Mouse (Mus musculus) midbrain, postnatal 0 days (tissue): ENCODE results near the gene Fyn. TPM values are rescaled to one million over a fixed set of nuclear protein-coding genes. Genes with fewer than 3 reads are reported as not detected.

Source experiments
- ATAC-seq: fragments of 200-750 bp; cut with Nextera tagmentation; 2 replicates; pipeline ENCODE4 v1.8.0; 2017; ENCODE audit warnings: moderate number of reproducible peaks, mild to moderate bottlenecking, moderate TSS enrichment, moderate library complexity; ENCODE audit not compliant: low FRiP score
- DNase-seq: peaks from one replicate; pipeline ENCODE4 v3.0.0-alpha.2; 2015; ENCODE audit warnings: low spot score
- H3K27ac ChIP-seq: fragments of 300-500 bp; sonication (generic); 2 replicates; pipeline ENCODE4 v1.5.1; 2014; ENCODE audit warnings: low read depth, mild to moderate bottlenecking, low read length, mixed read lengths
- H3K27me3 ChIP-seq: fragments of 300-500 bp; sonication (generic); 2 replicates; pipeline ENCODE4 v1.6.1; 2014; ENCODE audit warnings: low read length, control low read depth, mixed read lengths; ENCODE audit not compliant: insufficient read depth
- H3K36me3 ChIP-seq: fragments of 300-500 bp; sonication (generic); 2 replicates; pipeline ENCODE4 v1.6.1; 2014; ENCODE audit warnings: low read length, control low read depth, mixed read lengths; ENCODE audit not compliant: insufficient read depth
- H3K4me1 ChIP-seq: fragments of 300-500 bp; sonication (generic); 2 replicates; pipeline ENCODE4 v1.6.1; 2014; ENCODE audit warnings: mild to moderate bottlenecking, control low read depth, antibody characterized with exemption, low read length, mixed read lengths; ENCODE audit not compliant: insufficient read depth
- H3K4me2 ChIP-seq: fragments of 300-500 bp; sonication (generic); 2 replicates; pipeline ENCODE4 v1.6.1; 2014; ENCODE audit warnings: low read depth, mild to moderate bottlenecking, low read length, mixed read lengths; ENCODE audit not compliant: poor library complexity, severe bottlenecking
- H3K4me3 ChIP-seq: fragments of 300-500 bp; sonication (generic); 2 replicates; pipeline ENCODE4 v1.5.1; 2014; ENCODE audit warnings: low read depth, mild to moderate bottlenecking, low read length, moderate library complexity
- H3K9ac ChIP-seq: fragments of 300-500 bp; sonication (generic); replicated peaks from 2 replicates; pipeline ENCODE4 v1.6.1; 2014; ENCODE audit warnings: mild to moderate bottlenecking, low read length, moderate library complexity, mixed read lengths; ENCODE audit not compliant: poor library complexity, severe bottlenecking
- H3K9me3 ChIP-seq: fragments of 300-500 bp; sonication (generic); 2 replicates; pipeline ENCODE4 v1.6.1; 2016; ENCODE audit warnings: low read length, control low read depth
- CTCF ChIP-seq: IDR thresholded peaks from 2 replicates; pipeline ENCODE4 v1.5.1; 2016; ENCODE audit warnings: antibody characterized with exemption, mild to moderate bottlenecking
- WGBS: fragments of 180-500 bp; shearing (Covaris S2); extraction: QIAGEN DNeasy Blood & Tissue Kit; methylation state at CpG from one replicate; pipeline ENCODE4 v1.1.7; 2014; 5-methylcytosine and 5-hydroxymethylcytosine counted together
- polyA plus RNA-seq: library from polyadenylated mRNA; unstranded; fragments of >200 nt; fragmentation: Nextera tagmentation; extraction: Ambion mirVana; gene quantifications from 2 replicates; pipeline ENCODE4 v1.2.1, GENCODE M21; 2015
- total RNA-seq: library from RNA; depleted of rRNA; stranded (reverse); fragments of >200 nt; gene quantifications from 2 replicates; pipeline ENCODE4 v1.2.3, GENCODE M21; 2014

Gene Fyn
- total and polyA plus RNA-seq, 2 experiments from 2014 or later = 82.9 to 121 TPM

GRCm38 (mm10) chr10:39540012-39540647 lies 171.5 kb downstream of the Fyn start:
- WGBS = 28% methylated on average over 9 of the region's 9 CpGs
- no peak for TF ChIP-seq CTCF

GRCm38 (mm10) chr10:39540995-39541394 lies 172.3 kb downstream of the Fyn start:
- Histone ChIP-seq H3K4me1 (peaks cover 34% of the 10 kb centered on the region; the same call in 1 of the 2 replicates), H3K27me3 (no peaks in the 10 kb centered on the region), H3K9me3 (no peaks in the 10 kb centered on the region), H3K36me3 (peaks cover 8% of the 10 kb centered on the region; the same call in 1 of the 2 replicates), H3K4me2 (no peak overlapping the region), H3K4me3 (no peak overlapping the region), H3K27ac (peak overlapping the region; percentile 92), H3K9ac (0 out of 2 replicates have a peak overlapping the region, but pooled peaks have one; percentile 24)
- ATAC-seq = peak; percentile 81
- DNase-seq = peak; percentile 88
- TF ChIP-seq CTCF = no peak
- WGBS = 4% methylated on average over 7 of the region's 7 CpGs

More at GRCm38 (mm10) chr10:39540012-39540647, 171.5 kb downstream of the Fyn start:
- DNase-seq = no peak
- Histone ChIP-seq H3K4me3 (no peak overlapping the region), H3K4me1 (peaks cover 40% of the 10 kb centered on the region), H3K36me3 (peaks cover 8% of the 10 kb centered on the region; the same call in 1 of the 2 replicates), H3K4me2 (no peak overlapping the region), H3K27ac (peak overlapping the region; percentile 72), H3K27me3 (no peaks in the 10 kb centered on the region), H3K9me3 (no peaks in the 10 kb centered on the region), H3K9ac (no peak overlapping the region)
- no peak for ATAC-seq

- H3K36me3 ChIP-seq = peaks cover 7% of the 10 kb centered on the region; the same call in 1 of the 2 replicates
- H3K27me3 ChIP-seq = no peaks in the 10 kb centered on the region
- TF ChIP-seq CTCF = no peak
- H3K27ac ChIP-seq = peak overlapping the region; percentile 92
- H3K4me3 ChIP-seq = no peak overlapping the region
- ATAC-seq = peak; percentile 78
- peak; percentile 65 for DNase-seq
- H3K4me1 ChIP-seq = peaks cover 33% of the 10 kb centered on the region; the same call in 1 of the 2 replicates
- no peak overlapping the region for H3K4me2 ChIP-seq
- WGBS = 12% methylated on average over 6 of the region's 6 CpGs
- H3K9me3 ChIP-seq = no peaks in the 10 kb centered on the region
- H3K9ac ChIP-seq = peak overlapping the region; percentile 33; the same call in 1 of the 2 replicates
Measured at GRCm38 (mm10) chr10:39541451-39541874, 172.8 kb downstream of the Fyn start.

GRCm38 (mm10) chr10:39541951-39542521 lies 173.4 kb downstream of the Fyn start:
- Histone ChIP-seq H3K9ac (peak overlapping the region; percentile 33; the same call in 1 of the 2 replicates), H3K4me3 (no peak overlapping the region), H3K27ac (peak overlapping the region; percentile 92), H3K27me3 (no peaks in the 10 kb centered on the region), H3K4me2 (no peak overlapping the region), H3K9me3 (no peaks in the 10 kb centered on the region), H3K36me3 (peaks cover 1% of the 10 kb centered on the region; the same call in 1 of the 2 replicates), H3K4me1 (peaks cover 33% of the 10 kb centered on the region; the same call in 1 of the 2 replicates)
- ATAC-seq (peak; percentile 24; the same call in 1 of the 2 replicates), DNase-seq (peak; percentile 54)
- 9% methylated on average over 7 of the region's 7 CpGs for WGBS
- TF ChIP-seq CTCF = no peak

- DNase-seq = peak; percentile 64
- WGBS = 32% methylated on average over 15 of the region's 15 CpGs
- H3K9ac ChIP-seq = peak overlapping the region; percentile 33; the same call in 1 of the 2 replicates
- no peak overlapping the region for H3K4me2 ChIP-seq
- 0 out of 2 replicates have a peak, but pooled peaks cover 4% of the 10 kb centered on the region for H3K36me3 ChIP-seq
- H3K27me3 ChIP-seq = no peaks in the 10 kb centered on the region
- no peak for TF ChIP-seq CTCF
- no peaks in the 10 kb centered on the region for H3K9me3 ChIP-seq
- no peak overlapping the region for H3K4me3 ChIP-seq
- ATAC-seq = peak; percentile 35
- peak overlapping the region; percentile 92 for H3K27ac ChIP-seq
- H3K4me1 ChIP-seq = peaks cover 33% of the 10 kb centered on the region; the same call in 1 of the 2 replicates
Measured at GRCm38 (mm10) chr10:39542535-39543257, 174.0 kb downstream of the Fyn start.
